Mouse (Mus musculus) thymus, adult 2 months (tissue): ENCODE data around the gene Gfod2.

Source experiments
- CTCF ChIP-seq: fragments of 200-500 bp; IDR thresholded peaks from 2 replicates; pipeline ENCODE4 v1.5.1; 2012; ENCODE audit warnings: mild to moderate bottlenecking, control low read depth, low read length, moderate library complexity, borderline replicate concordance; ENCODE audit not compliant: control insufficient read depth, poor library complexity, insufficient read depth; ENCODE audit errors: extremely low read depth
- POLR2A ChIP-seq: fragments of 200-500 bp; IDR thresholded peaks from 2 replicates; pipeline ENCODE4 v1.6.1; 2012; ENCODE audit warnings: mild to moderate bottlenecking, low read length, control low read depth, moderate library complexity; ENCODE audit not compliant: control insufficient read depth, poor library complexity, insufficient read depth; ENCODE audit errors: extremely low read depth

DNA sequence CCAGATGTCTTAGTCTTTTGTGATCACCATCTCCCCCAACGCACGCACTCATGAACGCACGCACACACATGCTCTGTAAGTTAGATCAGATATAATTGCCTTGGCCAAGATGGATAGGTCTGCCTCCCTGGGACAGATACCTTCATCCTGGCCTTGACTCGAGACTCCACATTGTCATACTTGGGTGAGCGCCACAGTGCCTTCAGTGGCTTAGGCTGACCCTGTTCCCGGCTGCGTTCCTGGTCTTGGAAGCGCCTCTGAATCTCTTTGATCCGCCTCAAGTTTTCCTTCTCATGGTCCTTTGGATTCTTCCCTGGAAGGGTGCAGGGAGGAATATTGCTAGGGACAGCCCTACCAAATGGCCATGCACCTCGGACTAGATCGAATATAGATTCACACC, 52.0 kb downstream of the Gfod2 start:
- TF ChIP-seq POLR2A (no peak), CTCF (no peak)
